Mouse (Mus musculus): ENCODE results near the gene Dennd1a.
"Not testable (repeated sequence)": the region's sequence is repeated elsewhere in the genome, so short reads cannot be mapped to it uniquely, and the experiment has no call there.

The Dennd1a gene

DNA sequence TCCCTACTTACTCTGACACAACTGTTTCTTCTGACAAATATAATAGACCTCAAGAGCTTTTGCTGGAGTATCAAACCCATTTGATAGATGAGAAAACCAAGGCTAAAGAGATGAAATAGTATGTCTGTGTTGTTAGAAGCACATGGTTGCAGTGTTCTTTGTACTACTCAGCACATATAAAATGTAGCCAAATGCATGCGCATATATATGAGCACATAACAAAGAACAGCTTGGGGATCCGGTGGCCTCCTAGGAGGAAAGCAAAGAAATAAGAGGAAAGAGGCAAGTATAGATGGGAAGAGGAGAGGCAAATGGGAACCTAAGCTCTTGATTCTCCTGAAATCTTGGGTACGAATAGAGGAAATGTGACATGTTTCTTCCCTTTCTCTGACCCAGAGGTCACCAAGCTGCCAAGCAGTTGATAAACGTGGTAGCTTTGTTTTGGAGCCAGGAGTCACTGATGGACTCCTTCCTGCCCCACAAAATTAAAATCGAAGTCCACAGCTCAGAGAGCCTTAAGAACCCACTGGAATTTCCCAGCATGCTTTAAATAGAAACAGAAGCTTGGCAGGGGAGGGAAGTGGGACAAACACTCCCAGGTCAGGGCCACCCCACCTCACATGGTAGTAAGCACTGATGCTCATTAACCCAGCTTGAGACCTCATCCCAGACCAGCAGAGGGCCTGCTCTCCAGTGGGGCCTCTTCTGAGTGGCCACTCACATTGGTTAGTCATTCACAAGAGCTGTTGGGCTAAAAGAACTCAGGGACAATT is 317.3 kb downstream of the Dennd1a start:
- DNase-seq (ENCODE audit: low spot score) = peak; percentile 42

DNA sequence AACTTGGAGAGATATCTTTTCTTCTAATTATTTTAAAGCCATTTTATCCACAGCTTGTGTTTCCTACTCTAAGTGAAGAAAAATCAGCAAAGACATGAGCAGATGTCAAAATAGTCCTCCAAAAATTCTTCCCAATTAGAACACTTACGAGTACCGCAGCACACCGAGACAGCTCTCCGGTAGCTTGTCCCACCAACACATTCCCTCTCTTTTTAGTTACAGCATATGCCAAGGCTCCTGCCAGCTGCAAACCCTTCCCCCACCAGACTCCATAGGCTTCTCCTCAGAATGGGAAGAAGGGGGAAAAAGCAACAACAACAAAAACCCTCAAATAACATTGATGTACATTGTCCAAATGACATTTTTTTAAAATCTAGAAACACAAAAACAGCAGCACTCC is 322.7 kb downstream of the Dennd1a start:
- no peak for DNase-seq (ENCODE audit: low spot score)

DNA sequence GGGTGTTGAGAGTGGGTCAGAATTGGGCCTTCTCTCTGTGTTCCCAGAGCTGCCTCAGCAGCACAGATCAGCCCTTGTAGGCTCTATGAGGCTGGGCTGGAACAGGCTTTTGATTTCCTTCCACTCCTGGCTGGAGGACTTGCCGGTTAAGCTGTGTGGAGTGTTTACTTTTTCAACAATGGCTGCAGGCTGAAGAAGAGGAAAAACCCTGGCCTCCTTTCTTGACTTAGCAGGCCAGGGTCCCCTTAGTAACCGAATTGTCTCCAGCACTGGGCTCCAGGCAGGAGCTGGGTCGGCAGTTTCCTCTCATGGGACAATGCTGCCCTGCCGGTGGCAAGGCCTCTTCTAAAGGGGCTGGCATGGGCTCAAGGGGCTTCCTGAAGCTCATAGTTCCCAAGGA is 323.8 kb downstream of the Dennd1a start:
- no peak for DNase-seq (ENCODE audit: low spot score)

DNA sequence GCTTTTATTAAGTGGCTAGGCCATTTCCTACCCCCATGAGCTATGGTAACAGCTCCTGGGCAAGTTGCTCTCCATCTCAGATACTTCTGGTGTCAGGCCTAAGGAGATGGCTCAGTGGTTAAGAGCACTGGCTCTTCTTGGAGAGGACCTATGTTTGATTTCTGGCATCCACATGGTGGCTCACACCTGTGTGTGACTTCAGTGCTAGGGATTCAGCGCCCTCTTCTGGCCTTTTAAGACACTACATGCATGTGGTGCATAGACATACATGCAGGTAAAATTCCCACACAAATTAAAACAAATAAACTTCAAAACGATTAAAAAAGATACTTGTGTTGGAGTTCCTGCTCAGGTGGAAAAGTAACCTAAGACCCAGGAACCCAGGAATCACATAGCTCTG is 338.8 kb downstream of the Dennd1a start:
- no peak for DNase-seq (ENCODE audit: low spot score)

DNA sequence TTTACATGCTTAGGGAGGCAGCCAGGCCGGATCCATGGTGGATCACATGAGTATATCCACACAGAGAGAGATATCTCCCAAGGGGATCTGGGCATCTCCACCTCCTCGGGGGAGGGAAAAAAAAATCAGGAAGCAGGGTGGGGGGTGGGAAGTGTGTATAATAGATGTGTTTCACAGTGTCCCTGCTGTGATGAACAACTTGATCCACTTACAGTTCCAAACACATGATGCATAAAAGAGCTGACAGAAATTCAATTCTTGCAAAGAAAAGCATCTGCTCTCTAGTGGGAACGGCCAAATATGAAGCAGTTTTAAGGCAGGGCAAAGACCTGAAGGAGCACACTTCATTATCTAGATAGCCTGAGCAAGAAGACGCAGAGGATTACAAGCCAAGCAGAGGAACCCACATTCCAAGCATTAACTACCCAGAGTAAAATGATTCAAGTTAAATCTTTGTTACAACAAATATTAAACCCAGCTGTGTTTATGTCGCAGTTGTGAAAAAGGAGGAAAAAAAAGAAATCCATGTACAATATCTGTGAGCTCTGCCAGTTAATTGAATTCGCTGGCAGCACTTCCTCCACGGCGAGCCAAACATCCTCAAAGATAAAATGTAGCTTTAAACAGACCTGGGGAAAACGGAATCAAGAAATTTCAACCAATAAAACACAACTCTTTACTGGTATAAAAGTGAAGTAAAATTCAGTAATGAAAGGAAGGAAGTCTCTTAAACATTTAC is 341.4 kb downstream of the Dennd1a start:
- DNase-seq (ENCODE audit: low spot score) = no peak

DNA sequence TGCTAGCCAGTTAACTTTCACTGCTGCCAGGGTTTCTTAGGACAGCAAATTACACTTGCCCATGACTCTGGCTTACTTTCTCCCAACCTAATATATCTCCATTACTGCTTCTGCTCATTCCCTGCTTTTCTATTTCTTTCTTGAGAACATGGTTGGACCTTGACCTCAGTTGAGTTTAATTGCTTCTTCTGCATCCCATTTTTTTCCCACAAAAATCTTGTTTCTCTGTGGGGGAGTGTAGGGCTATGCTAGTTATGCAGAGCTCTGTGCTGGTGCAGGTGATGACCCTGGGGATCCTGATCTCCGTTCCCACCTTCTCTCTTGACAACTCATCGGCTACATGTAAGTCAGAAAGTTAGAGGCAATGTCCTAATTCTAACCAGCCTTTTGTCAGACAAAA is 344.3 kb downstream of the Dennd1a start:
- DNase-seq (ENCODE audit: low spot score) = no peak

DNA sequence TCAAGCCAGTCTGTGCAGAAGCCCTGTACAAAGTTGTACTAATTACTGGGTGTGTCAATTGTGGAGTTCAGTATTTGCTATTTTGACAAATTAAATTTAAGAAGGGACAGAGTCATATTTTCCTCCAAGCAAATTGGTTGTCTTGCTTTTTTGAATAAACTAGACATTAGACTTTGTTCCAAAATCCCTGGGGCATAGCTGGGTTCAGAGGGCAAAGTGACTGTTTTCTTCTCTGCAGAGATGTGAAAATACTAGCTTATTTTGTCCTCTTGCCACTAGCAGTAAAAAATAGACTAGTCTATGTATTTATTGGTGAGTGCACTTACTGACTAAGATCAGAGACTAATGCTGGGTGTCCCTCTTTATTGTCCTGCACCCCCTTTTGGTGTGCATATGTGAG is 345.4 kb downstream of the Dennd1a start:
- no peak for DNase-seq (ENCODE audit: low spot score)

DNA sequence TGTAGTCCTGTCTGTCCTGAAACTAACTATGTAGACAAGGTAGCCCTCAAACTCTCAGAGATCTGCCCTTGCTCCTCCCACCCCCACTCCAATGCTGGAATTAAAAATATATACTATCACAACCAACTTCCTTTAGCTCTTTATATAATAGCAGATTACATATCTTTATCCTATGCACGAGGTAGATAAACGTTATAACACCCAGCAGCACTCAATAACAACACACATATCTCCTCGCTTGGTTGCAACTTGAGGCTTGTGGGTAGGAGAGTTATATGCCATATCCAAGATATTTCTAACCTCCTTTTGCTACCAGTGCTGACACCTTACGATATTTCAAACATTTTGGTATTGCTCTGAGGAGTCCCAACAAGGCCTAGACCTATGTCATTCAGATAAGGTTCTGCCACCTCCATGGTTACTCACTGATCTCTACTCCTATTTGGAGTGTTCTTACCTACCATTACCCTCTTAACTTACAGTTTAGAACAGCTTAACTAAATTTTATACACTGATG is 346.3 kb downstream of the Dennd1a start:
- DNase-seq (ENCODE audit: low spot score) = no peak

DNA sequence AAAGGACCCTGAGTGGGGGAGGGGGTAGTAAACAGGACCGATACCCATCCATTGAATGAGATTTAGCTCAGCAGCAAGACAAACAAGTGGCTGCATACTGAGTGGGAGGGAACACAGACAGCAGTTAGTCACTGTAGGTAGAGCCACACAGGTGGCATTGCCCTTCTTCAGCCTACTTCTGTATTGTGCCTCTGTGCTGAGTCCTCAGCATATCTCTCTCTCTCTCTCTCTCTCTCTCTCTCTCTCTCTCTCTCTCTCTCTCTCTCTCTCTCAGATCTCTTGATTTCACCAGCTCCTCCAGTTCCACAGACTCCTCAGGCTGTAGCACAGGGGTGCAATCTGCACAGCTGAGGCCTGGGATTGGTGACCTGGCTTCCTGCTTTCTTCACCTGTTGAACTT is 347.2 kb downstream of the Dennd1a start:
- DNase-seq (ENCODE audit: low spot score) = no peak

DNA sequence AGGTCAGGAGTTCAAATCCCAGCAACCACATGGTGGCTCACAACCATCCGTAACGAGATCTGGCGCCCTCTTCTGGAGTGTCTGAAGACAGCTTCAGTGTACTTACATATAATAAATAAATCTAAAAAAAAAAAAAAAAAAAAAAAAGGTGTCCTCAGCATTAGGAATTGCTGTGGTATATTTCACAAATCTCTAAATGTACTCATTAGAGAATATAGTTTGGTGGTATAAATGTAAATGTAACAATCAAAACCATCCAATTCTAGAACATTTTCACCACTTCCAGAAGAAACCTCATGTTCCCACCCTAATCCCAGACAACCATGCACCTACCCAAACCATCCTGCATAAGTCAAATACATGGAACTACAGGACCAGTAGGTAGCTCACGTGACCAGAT is 350.3 kb downstream of the Dennd1a start:
- not testable (repeated sequence) for DNase-seq (ENCODE audit: low spot score)

DNA sequence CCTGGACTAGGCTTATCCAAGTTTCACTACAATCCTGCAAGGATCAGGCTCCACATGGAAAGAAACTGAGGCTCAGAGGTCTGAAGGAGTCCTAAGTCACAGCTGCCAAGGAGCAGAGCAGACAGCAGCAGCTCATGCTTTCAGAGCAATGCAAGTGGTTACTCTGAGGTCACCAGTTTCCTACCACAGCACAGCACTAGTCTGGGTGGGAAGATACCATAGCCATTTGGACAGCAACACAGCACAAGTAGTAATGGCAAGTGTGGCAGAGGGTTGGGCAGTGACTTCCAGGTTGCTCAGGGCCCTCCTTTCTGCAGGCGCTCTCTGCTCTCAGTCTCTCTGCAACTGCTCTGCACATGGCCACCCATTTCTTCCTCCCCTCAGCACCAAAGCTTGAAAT is 354.9 kb downstream of the Dennd1a start:
- no peak for DNase-seq (ENCODE audit: low spot score)

DNA sequence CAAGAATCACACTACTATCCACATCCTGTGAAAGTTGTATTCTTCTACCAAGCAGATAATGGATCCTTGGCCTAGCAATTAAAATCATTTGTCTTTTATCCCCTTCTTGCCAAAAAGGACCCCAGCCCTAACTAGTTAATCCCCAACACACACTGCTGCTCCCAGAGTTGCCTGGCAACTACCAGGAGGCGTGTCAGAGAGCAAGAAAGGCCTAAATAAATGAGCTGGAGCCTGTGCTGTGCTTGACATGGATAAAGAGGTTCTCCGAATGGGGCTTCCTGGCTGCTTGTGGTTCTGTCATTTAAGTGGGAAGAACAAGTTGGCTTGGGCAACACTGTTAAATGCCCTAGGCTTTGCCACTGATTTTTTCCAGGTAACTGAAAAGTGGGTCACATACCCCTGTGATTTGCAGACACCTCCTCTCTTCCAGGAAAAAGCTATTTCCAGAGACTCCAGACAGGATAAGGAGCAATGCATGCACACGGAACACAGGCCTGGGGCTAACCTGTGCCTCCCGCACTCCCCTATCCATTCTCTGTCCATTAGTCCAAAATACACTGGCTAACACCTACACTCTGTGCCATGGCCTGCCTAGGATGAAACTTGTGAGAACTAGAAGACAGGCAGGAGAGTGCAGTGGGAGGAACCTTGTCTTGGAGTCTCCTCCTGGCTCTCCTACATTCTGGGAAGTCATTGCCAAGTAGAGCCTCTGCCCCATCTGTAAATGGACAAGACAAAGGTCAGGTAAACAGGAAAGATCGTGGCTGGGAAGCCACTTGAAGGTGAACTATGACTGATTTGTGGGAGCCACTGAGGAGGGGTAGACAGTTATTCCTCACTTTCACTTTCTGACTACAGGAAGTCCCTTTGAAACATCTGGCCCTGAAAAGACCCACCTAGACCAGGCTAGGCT is 355.9 kb downstream of the Dennd1a start:
- DNase-seq (ENCODE audit: low spot score) = peak; percentile 76

DNA sequence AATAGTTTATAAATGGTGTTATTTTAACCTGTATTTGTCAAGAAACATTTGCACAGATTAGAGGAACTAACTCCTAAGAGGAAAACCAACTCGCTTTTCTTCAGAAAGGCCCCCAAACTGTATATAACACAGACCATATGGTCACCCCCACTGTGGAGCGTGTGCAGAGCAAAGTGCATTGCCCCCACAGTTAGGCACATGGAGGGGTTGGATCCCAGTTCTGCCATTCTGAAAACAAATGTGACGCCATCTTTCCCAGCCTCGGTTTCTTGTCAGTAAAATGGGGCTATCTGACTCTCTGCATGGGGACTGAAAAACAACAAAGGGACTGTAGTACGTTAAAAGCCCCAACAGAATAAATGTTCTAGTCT is 361.1 kb downstream of the Dennd1a start:
- no peak for DNase-seq (ENCODE audit: low spot score)

DNA sequence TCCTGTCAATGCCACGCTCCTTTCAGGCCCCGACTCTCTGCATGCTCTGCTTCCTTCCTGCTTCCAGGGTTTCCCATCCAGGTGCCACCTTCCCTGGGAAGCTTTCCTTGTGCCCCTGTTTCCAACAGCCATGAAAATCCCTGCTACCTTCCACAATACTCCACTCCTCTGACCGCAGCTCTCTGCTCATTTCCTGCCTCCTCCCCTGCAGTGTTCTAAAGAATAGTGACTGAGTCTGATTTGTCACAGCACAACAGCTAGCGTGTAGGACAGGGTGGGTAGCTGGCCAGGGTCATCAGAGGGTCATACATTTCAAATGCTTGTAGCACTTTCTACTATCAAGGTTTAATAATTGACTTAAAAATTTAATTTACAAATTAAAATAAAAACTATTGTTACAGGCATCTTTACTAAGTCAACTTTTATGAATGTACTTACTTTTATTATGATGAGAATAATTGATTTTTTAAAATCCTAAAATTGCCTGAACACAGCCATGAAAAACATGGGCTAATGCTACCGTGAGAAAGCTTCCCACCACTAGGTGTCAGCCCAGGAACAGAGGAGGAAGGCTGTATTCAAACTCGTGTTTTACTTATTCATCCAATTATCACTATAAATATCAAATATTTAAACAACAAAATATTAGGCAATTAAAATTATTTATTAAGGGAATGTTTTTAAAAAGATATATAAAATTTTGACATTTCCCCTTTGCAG is 361.6 kb downstream of the Dennd1a start:
- DNase-seq (ENCODE audit: low spot score) = peak; percentile 77

DNA sequence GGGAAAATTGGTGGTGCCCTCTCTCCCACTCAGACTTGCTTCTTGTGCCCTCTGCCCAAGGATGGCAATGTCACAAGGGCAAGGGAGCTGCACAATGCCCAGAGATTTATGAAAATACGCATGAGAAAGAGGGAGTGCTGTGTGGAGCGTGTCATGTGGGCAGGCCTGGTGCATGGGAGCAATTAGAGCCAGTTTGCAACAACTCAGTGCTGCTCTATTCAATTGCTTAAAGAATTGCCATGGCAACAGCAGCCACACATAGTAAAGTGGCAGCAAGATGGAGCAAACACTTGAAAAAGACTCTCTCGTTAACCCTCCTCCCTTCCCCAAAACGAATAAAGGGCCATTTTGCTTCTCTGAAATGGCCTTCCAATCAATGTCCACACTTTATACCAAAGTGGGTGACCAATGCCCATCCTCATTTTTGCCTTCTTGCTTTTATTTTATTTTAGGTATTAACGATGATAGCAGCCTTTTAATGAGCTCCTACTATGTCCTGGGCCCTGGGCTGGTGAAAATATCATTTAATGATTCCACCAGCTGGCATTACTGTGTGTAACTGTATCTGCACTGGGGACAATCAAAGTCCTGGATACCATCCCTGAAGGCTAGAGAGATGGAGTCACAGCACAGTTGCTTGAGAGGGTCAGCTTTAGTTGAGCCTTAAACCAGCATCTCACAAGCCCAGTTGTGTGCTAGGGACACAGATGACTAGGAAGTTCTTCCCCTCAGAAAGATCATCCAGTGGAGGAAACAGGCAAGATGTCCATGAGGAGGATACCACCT is 378.3 kb downstream of the Dennd1a start:
- peak; percentile 43 for DNase-seq (ENCODE audit: low spot score)

DNA sequence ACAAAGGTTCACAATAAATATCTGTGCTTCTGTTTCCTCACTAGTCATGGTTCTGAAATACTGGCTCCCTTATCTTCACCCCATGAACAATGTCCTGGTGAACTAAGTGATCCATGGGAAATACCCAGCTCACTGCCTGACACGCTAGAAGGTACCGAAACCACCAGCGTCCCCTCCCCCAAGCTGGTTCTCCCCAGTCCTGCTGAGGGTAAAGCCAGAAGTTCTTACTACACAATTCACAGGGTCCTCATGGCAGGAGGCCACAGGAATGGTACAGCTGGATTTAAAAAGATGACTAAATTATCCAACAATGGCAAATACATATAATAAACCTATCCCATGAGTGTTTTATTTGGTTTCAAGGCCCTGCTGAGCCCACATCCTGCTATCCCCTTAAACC is 378.9 kb downstream of the Dennd1a start:
- no peak for DNase-seq (ENCODE audit: low spot score)

DNA sequence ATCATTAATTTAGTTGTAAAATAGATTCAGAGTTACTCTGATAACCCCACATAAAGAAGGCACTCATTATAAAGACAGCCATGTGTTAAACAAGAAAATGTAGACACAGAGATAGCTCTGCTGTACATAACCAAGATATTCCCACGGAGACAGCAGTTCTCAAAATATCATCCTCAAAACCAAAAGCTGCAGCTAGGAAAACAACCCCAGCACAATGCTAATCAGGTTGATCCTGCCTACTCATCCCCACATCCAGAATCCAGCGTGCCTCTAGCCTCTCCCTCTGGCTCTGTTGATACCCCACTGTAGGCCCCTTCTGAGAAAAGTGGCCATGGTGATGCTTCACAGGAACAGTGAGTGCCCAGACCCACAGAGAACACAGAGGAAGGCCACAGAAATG is 380.9 kb downstream of the Dennd1a start:
- DNase-seq (ENCODE audit: low spot score) = no peak

DNA sequence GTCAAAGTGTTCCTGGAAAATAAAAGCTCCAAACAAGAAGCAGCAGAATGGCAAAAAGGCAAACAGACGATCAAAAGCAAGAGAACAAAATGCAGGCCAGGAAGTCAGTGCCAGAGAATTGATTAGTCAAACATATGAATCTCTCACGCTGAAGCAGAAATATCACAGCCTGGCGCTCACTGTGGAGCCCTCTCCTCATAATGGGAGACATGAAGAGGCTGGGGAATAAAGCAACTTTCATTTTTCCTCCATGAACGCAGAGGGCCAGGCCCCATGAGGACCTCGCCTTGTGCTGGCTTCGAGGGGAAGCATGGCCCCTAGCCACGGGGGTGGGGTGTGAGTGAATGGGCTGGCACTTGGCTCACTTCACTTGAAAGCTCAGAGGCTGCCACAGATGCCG is 383.9 kb downstream of the Dennd1a start:
- DNase-seq (ENCODE audit: low spot score) = no peak

DNA sequence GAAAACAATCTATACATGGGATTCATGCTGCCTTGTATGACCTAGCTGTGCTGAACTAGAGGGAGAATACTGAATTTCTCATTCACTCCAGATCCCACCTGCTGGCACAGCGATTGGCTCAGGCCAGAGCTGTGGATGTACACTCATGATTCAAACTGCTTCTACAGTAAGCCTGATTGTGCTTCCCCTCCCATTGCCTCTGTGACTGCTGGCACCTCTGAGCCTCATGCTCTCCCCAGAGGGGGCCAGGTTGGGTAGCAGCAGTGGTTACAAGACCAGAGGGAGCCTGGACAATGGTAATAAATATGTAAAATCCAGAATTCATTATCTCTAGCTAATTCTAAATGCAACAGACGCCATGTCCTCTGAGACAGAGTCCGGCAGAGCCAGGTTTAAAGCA is 404.0 kb downstream of the Dennd1a start:
- no peak for DNase-seq (ENCODE audit: low spot score)

DNA sequence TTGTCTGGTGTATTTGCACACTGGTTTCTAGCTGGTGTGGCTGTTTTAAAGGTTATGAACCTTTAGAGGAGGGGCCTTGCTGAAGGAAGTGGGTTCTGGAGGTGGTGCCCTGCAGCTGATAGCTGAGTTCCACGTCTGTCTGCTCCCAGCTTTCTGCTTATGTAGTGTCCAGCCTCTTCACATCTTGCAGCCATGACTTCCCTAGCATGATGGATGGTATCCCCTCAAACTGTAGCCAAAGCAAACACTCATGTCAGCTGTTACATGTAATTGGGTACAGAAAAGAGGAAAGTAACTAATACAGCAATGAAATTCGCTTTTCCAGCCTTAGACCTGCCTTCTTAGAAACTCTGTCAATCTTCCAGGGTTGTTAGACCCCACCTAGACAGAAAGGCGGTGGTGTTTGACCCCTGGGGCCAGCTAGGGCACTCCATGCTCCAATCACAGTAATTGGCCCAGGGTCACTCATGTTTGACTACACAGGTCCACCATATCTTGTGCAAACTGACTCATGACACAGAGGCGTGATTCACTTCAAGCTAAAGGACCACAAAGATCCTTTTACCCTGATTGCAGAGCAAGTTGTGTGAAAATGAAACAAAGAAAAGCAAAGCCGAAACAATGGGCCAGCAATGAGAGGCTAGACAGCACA is 405.8 kb downstream of the Dennd1a start:
- DNase-seq (ENCODE audit: low spot score) = no peak
